Mouse (Mus musculus): ENCODE measurements at regions not wholly inside any gene's neighbourhood (a gene's known extent, or its start where the extent isn't known, plus 50 kb on each side); places are given as distances from the start of the nearest gene placed in this dataset.

- DNase-seq (ENCODE audit: low spot score in 2 of 2) = no peak
Measured at GRCm38 (mm10) chr19:51102411-51102810, 424.0 kb upstream of the Sorcs1 start.

- no peak for DNase-seq (ENCODE audit: low spot score in 2 of 2)
Measured at GRCm38 (mm10) chr19:51074762-51075161, 396.3 kb upstream of the Sorcs1 start.

GRCm38 (mm10) chr19:51059961-51060665 lies 381.7 kb upstream of the Sorcs1 start:
- peak in 1 of 2 experiments; percentile 6 for DNase-seq (ENCODE audit: low spot score in 2 of 2)

- no peak for DNase-seq (ENCODE audit: low spot score in 2 of 2)
Measured at GRCm38 (mm10) chr19:51043544-51043943, 365.1 kb upstream of the Sorcs1 start.

- DNase-seq (ENCODE audit: low spot score in 2 of 2) = no peak
Measured at GRCm38 (mm10) chr19:50994471-50994870, 316.0 kb upstream of the Sorcs1 start.

- DNase-seq (ENCODE audit: low spot score in 2 of 2) = no peak
Measured at GRCm38 (mm10) chr19:50971066-50971465, 292.6 kb upstream of the Sorcs1 start.

- no peak for DNase-seq (ENCODE audit: low spot score in 2 of 2)
Measured at GRCm38 (mm10) chr19:50961910-50962309, 283.5 kb upstream of the Sorcs1 start.

- peak in 1 of 2 experiments; percentile 6 for DNase-seq (ENCODE audit: low spot score in 2 of 2)
Measured at GRCm38 (mm10) chr19:50945006-50945405, 266.6 kb upstream of the Sorcs1 start.

GRCm38 (mm10) chr19:50911646-50912045 lies 233.2 kb upstream of the Sorcs1 start:
- DNase-seq (ENCODE audit: low spot score in 2 of 2) = no peak

- DNase-seq (ENCODE audit: low spot score in 2 of 2) = no peak
Measured at GRCm38 (mm10) chr19:50910674-50911073, 232.2 kb upstream of the Sorcs1 start.

GRCm38 (mm10) chr19:50908751-50909150 lies 230.3 kb upstream of the Sorcs1 start:
- peak; percentile 11 to 63 for DNase-seq (ENCODE audit: low spot score in 2 of 2)

GRCm38 (mm10) chr19:50893755-50894154 lies 215.3 kb upstream of the Sorcs1 start:
- no peak for DNase-seq (ENCODE audit: low spot score in 2 of 2)

GRCm38 (mm10) chr19:50872661-50873060 lies 194.2 kb upstream of the Sorcs1 start:
- DNase-seq (ENCODE audit: low spot score in 2 of 2) = no peak

- DNase-seq (ENCODE audit: low spot score in 2 of 2) = peak in 1 of 2 experiments; percentile 3
Measured at GRCm38 (mm10) chr19:50872144-50872543, 193.7 kb upstream of the Sorcs1 start.

GRCm38 (mm10) chr19:50854854-50855253 lies 176.4 kb upstream of the Sorcs1 start:
- no peak for DNase-seq (ENCODE audit: low spot score in 2 of 2)

- no peak for DNase-seq (ENCODE audit: low spot score in 2 of 2)
Measured at GRCm38 (mm10) chr19:50840499-50840898, 162.1 kb upstream of the Sorcs1 start.

Data from layer of hippocampus, adult 18-20 months (tissue).